Mouse (Mus musculus): ENCODE measurements around the gene Efemp1.

The Efemp1 gene

DNA sequence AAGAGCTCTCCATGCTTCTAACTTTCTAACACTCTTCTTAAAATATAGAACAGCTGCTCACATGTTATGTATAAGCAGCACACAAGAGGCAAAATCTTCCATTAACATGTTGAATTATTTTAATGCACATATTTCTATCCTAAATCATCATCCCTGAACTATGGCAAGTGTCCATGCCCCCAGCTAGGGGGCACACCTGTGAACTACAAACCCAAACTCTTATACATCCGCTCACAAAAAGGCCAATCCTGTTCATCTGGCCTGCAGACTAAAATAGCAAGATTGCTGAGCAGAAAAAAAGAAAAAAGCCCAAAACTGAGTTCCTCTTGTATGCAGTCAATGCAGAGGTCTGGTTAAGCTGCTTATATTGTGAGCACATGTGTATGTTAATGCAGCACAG lies 86.6 kb downstream of the Efemp1 start:
- no peak for DNase-seq

DNA sequence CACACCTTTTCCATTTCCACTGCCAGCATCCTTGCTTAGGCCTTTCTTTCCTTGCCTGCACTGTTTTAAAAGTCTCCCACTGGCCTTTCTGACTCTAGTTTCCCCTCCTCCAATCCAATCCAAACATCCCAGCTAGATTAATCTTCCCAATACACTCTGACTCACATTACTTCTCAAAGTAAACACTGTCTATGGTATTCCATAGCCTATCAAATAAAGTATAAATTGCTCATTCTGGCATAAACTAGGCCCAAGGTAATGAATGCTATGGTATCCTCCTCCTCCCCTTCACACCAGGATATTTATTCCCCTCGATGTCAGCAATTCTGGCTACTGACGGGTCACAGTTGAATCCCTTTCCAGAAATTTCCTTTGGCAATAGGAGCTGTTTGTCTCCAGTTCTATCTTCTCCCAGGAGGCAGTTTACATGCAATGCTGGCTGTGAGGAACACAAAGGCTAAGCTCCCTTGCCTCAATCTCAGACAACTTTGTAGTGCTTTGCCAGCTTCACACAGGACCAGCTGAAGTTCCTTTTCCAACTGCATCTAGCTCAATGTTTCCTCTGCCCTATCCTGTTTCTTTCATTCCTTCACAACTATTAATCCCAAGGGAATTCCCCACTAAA lies 98.7 kb downstream of the Efemp1 start:
- DNase-seq: no peak

DNA sequence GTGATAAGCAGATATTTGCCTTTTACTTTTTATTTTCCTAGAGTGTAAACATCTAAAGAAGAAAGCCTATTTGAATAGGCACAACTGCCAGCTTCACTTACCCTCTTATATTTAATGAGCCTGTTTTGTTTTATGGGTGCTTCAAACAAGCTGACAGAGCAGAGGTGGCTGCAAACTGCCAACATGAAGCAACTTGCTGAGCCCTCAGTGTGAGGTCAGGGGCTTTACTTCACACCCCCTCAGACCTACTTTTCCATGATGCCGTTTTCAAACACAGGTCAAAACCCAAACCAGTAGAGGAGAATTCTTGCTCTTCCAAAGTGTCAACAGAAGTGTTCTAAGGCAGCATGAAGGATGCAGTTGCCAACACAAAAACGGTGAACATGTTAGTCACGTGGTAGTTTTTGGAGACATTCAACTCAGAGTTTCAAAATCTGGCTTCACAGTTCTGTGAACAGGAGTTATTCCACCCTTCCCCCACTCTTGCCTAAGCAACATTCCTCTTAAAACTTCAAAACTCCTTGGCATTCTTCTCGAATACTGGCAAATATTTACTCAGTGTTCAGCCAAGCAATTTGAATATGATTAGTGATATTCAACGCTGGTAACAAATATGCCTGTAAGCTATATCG lies 101.8 kb downstream of the Efemp1 start:
- peak; percentile 49 for DNase-seq

DNA sequence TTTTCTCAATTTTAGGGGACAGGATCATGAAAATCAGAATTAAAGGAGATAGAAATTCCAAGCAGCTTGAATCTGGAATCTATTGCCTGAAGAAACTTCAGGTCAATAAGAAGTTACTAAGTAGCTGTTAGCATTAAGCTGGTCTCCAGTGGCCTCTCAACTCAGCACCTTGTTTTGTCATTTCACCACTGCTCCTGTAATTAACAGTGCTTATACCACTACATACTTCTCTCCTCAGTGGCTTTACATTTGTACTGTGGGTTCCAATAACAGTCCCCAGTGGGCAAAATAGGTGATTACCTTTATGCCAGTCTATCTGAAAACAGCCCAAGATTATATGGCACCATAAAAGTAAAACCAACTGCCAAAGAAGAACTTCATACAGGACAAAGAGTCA lies 102.3 kb downstream of the Efemp1 start:
- no peak for DNase-seq

DNA sequence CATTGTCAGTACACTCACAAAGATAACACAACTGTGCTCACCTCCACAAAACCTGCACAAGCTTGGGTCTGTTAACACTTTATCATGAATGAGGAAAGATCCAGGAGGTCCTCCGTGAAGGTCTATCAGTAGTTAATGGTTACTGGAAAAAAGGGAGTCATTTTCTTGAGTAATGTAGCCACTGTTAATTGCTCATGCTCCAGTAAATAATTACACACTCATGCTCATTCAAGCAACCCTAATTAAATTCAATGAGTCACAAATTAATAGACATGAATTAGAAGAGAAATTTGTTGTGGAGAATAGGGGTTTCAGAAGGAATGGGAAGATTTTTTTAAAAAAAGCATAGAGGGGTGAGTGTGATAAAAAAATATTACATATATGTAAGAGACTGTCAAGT lies 108.4 kb downstream of the Efemp1 start:
- DNase-seq: no peak
